Mouse (Mus musculus) lung, postnatal 10 days (tissue): ENCODE measurements around the gene Prkch.

Experiments
- DNase-seq: peaks from one replicate; pipeline ENCODE4 v3.0.0; 2021

Gene Prkch

DNA sequence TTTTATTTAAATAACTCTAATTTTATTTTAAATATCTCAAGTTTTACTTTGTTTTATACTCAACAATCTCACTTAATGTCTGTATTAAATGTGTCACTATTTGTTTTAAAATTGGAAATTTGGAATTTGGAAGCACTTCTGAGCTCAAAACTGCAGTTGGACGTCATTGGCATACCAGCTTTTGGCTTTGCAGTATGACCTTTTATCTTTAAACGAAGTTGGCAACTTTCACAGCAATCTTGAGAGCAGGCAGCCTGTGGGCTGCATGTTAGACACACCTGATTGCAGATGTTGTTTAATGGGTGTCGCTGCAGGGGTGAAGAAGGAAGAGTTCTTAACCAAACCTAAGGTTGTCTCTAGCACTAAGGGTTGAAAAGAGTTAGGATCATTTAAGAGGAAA lies 220.9 kb downstream of the Prkch start:
- no peak for DNase-seq

DNA sequence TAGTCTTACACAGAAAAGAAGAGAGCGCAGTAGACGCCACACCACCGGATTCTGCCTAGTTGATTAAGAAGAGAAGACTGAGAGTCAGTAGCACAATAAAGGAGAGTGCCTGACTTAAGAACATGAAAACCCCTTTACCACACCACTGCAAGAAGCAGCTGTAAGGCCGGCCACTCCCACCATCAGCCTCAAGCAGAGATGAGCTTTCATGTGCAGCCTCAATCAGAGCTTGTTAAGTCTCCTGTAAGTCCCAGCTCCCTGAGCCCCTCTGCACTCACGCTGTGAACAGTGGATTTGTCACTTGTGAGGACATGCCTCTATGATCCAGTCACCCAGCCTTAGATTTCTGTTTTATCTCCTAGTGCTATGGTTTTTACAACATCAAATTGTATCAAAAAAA lies 221.4 kb downstream of the Prkch start:
- no peak for DNase-seq

DNA sequence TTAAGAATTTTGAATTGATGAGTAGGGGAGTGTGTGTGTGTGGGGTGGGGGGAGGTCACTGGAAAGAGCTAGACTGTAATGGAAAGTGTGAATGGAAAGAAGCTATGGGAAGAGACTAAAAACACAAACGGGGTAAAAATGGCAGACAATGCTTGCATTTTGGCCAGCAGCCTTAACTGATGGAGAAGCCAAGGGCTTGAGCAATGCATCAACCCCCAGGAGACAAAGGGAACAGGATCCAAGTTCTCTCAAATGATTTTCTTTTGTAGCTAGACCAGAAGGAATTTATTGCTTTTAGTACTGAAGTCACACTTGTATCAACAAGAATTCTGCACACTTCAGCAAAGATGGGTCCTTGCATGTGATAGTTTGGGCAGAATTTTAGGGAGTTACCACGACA lies 222.6 kb downstream of the Prkch start:
- no peak for DNase-seq

DNA sequence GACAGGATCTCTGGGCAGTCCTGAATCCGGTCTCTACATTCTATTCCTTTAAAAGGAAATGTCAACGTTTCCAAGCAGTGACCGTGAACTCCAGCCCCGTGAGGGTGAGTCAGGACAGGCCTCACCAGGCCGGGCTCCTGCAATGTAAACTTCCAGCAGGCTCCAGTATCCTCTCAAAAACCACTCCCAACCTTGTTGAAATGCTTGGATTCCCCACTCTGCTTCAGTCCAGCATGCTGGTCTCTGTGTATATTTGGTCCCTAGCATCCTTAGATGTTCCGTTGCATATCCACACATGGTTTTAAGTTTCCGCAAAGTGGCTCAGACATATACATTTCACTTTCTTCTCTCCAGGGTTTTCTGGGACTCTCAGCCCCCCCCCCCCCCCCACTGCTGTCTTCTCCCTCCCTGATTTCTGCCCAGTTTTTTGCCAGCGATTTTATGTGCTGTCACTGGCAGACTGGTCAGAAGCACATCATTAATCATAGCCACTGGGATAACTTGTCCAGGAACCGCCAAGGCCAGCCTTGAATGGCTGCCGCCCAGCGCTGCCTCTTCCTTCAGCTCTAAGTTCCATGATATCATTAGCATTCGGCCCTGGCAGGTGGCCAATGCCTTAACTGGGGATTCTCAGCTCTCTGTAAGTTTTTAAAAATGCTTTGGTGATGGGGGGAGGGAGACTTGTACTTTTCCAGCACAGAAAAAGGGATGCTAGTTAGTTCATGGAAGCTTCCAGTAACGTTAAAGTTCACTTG lies 225.6 kb downstream of the Prkch start:
- DNase-seq = peak; percentile 89

DNA sequence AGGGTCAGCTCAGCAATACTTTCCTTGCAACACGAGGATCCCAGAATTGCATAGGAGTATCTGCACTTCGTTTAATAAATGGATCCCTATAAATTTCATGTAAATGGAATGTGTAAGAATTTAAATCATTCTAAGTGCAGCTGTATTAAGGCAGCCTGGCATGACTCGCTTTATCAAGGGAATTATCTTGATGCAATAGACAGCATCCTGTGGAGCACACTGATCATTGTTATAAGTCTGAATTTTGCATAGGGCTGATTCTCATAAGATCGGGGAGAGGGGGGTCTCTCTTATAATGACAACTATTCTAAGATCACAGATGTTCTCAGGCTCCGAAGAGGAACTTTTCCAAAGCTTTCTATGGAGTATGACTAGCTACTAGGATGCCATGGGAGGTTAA lies 226.3 kb downstream of the Prkch start:
- DNase-seq = no peak

DNA sequence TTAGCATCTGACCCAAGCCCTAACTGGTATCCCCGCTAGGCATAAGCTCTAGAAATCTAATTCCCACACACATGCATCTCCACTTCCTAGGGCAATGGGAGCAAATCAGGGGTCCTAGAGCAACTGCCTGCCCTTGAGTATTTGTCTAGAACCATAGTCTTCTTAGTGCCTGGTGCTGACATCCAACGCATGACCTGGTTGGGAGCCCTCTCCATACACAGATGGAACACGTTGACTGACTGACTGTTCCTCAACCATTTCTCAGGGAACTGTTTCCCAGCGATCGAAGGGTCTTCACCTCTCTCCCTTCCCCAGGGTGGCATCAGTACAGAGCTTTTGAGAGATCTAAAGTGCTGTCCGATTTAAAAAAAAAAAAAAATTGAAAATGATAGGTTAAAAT lies 227.6 kb downstream of the Prkch start:
- DNase-seq = no peak

DNA sequence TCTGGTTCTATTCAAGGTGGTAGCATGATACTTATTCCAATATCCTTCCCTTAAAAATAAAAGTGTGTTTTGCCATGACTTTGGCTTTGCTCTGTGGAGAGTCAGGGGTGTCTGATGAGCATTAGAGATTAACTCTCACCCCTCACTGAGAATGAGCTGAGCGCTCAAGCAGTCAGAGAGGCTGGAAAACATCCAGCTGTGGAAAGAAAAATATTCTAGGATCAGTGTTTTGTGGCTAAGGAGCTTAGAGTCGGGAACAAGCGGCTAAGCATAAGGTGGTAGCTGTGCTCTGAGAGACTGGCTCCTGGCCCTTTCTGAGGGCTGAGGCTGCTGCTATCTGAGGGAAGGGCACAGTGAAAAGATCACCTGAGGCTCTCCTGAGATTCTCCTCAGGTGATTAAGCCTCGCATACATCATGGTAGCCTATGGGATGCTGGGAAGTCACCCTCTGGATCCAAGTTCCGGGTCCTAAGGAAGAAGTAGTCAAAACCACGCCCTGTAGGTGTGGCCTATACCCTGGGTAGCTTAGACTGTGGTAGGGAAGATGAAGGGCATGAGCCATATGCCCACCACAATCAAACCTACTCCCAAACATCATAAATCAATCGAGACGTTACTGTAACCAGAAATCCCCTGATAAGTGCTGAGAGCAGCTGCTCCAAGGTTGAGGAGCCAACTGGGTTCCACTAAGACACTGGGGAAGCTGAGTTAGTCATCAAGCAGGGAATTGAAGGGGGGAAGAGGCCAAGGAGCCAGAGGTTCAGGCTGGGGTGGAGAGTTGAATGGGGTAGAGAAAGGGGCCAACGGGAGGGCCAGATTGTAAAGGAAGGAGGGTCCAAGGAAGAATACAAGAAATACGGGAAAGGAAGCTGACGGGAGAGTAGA lies 228.7 kb downstream of the Prkch start:
- no peak for DNase-seq

DNA sequence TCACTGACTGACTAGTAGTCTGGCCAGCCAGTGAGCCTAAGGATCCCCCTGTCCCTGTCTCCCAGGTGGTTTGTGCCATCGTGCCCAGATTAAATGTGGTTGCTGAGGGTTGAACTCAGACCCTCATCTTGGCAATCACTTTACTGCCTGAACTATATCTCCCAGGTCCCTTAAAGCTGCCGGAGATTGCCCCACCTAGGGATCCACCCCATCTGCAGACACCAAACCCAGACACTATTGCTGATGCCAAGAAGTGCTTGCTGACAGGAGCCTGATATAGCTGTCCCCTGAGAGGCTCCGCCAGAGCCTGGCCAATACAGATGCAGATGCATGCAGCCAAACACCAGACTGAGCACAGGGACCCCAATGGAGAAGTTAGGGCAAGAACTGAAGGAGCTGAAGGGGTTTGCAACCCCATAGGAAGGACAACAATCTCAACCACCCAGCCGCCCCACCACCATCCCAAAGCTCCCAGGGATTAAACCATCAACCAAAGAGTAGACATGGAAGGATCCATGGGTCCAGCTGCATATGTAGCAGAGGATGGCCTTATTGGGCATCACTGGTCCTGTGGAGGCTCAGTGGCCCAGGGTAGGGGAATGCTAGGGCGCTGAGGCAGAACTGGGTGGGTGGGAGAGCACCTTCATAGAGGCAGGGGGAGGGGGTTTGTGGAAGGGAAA lies 229.6 kb downstream of the Prkch start:
- no peak for DNase-seq

DNA sequence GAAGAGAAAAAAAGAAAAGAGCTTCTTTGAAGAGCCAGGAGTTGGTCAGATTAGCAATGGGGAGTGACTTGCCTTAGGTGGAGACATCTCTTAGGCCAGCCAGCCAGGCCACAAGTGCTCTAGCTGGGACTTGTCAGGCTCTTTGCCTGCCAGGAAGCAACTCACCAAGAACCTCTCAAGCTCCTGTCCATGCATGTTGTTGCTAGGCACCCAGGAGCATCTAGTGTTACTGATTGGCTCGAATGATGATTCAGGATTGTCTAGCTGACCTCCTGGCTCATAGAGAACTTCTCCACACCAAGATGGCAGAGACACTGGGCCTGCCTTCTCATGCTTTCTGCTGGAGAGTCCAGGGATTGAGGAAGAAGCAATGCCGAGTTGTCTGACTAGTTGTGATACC lies 230.3 kb downstream of the Prkch start:
- no peak for DNase-seq

DNA sequence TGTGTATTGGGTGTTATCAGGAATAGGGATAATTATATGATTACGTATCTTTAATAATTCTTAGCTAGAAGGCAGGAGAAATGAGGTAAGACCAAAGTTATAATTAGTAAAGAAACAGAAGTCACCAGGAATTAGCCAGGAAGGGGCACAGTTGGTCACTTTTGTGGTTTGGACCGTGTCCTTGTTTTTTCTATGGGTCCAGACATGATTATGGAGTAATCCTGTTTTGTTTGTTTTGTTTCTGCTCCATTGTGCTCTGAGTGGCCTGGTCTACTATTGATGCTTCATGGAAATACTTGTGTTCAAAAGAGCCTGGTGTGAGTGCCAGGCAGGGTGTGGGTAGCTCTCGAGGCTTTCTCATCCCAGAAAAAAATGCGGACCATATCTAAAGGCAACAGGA lies 230.9 kb downstream of the Prkch start:
- DNase-seq = no peak

DNA sequence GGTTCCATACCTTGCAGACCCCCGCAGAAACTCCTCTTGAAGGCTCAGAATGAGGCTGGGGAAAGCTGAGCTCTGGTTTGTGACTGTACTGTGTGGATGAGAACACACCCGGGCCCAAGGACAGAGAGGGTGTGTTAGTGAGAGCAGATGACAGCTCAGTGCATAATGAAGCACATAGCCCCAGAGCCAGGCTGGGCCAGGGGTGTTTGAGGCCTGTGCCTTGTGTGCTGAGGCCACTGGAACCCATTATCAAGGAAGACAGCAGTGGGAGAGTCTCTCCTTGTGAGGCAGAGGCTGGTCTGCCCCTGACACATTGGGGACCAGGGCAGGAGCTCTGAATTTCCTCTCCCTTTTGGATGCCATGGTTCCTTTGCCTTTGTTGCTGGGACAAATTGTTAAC lies 231.3 kb downstream of the Prkch start:
- no peak for DNase-seq

DNA sequence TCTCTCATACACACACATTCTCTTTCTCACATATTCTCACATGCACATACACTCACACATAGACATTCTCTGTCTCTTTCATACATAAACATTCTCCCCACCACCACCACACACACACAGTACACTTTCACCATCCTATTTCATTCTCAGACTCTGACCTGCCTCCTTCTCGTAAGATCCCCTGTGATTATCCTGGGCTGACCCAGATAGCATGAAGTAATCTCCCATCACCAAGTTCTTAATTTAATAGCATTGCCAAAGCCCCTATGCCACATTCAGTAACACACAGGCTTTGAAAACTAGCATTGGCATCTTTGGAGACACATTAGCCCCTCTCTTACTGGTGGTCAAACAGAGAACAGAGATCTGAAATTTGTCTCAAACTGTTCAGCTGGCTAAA lies 232.3 kb downstream of the Prkch start:
- DNase-seq = no peak

DNA sequence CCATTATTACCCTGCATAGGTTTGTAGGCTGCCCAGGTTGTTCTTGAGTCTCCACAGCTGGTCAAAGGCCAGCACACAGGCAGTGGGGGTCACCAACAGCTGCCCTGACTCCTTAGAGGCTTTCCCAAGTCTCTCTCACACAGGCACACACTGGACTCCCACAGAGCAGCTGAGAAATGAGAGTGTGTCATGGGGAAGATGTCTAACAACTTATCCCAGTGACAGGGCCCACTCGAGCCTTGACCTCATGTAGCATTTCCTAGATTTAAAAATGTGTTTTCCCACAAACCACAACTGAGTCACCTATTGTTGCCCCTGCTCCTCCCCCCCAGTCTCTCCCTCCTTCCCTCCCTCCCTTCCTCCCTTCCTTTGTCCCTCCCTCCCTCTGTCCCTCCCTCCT lies 234.2 kb downstream of the Prkch start:
- no peak for DNase-seq

DNA sequence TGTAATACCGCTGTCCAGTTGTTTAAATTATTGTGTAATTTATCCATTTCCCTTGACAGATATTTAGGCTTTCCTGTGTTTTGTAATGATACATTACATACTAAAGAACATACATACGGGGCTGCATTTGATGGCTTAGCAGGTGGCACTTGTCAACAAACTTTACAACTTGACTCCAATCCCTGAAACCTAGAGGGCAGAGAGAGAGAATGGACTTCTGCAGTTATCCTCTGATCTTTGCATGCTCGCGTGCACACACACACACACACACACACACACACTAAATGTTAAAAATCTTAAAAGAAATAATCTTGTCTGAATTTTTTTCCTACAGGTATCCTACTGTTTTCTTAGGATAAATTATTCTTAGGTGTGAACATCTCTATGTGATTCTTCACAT lies 236.6 kb downstream of the Prkch start:
- DNase-seq = no peak

DNA sequence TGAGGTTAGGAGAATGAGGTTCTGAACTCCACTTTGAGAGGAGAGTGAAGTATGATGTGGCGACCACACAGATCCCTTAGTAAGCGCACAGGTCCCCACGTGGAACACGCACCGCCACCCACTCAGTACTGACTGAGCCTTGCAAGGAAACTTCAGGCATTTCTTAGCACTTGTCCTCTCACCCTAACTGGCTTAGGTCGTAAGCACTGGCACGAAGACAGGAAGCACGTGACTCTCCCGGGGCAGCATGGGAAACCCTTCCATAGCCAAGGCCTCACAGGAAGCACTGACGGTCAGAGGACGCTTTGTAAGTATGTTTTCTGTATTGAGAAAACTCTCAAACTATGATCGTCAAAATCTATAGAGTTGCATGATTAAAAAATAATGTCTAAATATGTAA lies 237.7 kb downstream of the Prkch start:
- DNase-seq = no peak

DNA sequence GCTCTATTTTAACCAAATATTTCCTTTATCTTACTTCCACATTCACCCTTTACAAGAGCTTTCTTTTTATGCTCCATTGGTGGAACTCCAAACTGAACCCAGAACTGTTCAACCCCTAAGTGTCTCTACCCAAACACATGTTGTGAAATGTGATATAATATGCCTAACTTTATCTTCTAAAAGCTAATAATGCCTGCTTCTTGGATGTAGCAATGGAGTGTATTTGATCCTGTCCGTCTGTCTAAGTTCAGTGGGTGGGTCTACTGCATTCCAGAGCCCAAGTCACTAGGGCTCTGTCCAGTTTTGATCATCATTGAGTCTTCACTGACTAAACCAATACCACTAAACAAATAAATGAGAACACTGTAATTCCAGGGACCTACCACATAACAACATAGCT lies 240.2 kb downstream of the Prkch start:
- no peak for DNase-seq
